Mouse (Mus musculus) adrenal gland, adult 18-20 months (tissue): ENCODE data around the gene Usp10. TPM values are rescaled to one million over a fixed set of nuclear protein-coding genes. Genes with fewer than 3 reads are reported as not detected.

Experiments used
- DNase-seq, 2 experiments: peaks; one replicate each; pipeline ENCODE4 v3.0.0; 2021 to 2022; ENCODE audit warnings: low spot score in 2 of 2
- long read RNA-seq, 2 experiments: library from polyadenylated mRNA; stranded (forward); transcript quantifications; one replicate each; pipeline ENCODE4 v2.0.0; 2021
- total RNA-seq, 2 experiments: library from RNA; stranded (reverse); gene quantifications; 1 replicate in 1 of 2; 2 replicates in 1 of 2; pipeline ENCODE4 v1.2.3; 2021

The Usp10 gene
- total RNA-seq, result 100 to 1,000 TPM; 114 to 127 TPM
- long read RNA-seq, experiment 1, transcript Usp10-202 (14 exons, 3,274 nt), result minor isoform, 15 of 71 reads
- long read RNA-seq, experiment 1, transcript Usp10-210 (14 exons, 3,726 nt), result major isoform, 34 of 71 reads
- long read RNA-seq, experiment 1, partial matches to known transcripts, result 18 of 71 reads
- long read RNA-seq, experiment 1, other reads (novel, unspliced or antisense), result 4 of 71 reads
- long read RNA-seq, experiment 2, transcript Usp10-210 (14 exons, 3,726 nt), result major isoform, 22 of 79 reads
- long read RNA-seq, experiment 2, transcript Usp10-202 (14 exons, 3,274 nt), result minor isoform, 18 of 79 reads
- long read RNA-seq, experiment 2, partial matches to known transcripts, result 34 of 79 reads
- long read RNA-seq, experiment 2, other reads (novel, unspliced or antisense), result 5 of 79 reads

GRCm38 (mm10) chr8:119909944-119910546, at the start of gene Usp10:
Gene Usp10, plus strand, starts transcription at chr8:119910360.
- no peak for DNase-seq

GRCm38 (mm10) chr8:119861706-119862389, 48.3 kb upstream of the Usp10 start, which contains the start of gene Klhl36:
Gene Klhl36, plus strand, starts transcription at chr8:119862266.
- peak; percentile 97 to 98 for DNase-seq

DNA sequence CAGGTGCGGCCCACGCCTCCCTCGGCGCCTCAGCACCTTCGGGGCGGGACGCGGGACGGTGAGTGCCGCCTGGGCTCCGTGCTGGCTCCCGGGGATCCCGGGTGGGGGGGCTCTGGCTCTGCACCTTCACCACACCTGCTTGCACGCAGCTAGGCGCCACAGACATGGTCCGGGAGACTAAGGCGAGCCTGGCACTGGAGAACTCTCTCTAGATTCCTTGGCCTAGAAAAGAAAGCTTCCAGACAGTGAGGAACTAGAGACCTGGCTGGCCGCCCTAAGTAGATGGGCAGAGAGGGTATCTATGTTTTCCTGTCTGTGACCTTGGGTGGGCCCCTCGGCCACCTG, 47.8 kb upstream of the Usp10 start:
- no peak for DNase-seq

DNA sequence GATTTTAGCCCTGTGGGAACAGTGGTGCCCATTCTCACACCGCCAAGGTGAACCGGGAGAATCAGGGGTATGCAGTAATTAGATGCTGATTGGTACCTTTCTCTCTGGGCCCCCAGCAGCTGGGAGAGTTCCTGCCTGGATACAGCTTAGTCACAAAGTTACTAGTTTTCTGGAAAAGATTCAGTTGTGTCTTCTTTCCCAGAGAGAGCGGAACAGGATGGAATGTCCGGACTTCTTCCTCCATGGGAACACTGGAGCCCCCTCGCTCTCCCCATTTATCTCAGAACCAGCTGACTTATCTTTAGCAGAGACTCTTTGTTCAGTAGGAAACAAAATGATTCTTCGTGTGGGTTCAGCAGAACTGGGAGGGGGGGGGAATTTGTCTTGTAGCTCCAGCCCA, 47.4 kb upstream of the Usp10 start:
- DNase-seq, result no peak

DNA sequence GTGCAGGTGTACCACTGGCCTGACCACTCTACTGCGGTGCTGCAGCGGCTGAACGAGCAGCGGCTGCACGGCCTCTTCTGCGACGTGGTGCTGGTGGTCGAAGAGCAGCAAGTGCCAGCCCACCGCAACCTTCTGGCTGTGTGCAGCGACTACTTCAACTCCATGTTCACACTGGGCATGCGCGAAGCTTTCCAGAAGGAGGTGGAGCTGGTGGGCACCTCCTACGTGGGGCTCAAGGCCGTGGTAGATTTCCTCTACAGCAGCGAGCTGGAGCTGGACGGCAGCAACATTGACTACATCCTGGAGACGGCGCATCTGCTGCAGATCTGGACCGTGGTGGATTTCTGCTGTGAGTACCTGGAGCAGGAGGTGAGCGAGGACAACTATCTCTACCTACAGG, 40.5 kb upstream of the Usp10 start:
- no peak for DNase-seq

DNA sequence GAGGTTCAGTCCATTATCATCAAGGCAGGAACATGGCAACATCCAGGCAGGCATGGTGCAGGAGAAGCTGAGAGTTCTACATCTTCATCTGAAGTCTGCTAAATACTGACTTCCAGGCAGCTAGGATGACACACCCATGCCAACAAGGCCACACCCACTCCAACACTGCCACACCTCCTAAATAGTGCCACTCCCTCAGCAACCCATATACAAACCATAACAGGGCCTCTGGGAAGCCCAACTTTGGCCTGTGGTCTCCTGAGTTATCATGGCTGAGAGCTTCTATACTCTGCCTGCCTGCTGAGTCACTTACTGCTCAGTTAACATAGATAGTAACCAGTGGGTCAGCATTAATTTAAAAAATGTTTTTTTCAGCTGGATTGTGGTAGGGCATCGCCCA, 37.0 kb upstream of the Usp10 start:
- DNase-seq, result no peak

- no peak for DNase-seq
Observed at GRCm38 (mm10) chr8:119881301-119881700, 28.9 kb upstream of the Usp10 start.

- DNase-seq, result no peak
Observed at GRCm38 (mm10) chr8:119881917-119882316, 28.2 kb upstream of the Usp10 start.

GRCm38 (mm10) chr8:119883281-119883680, 26.9 kb upstream of the Usp10 start:
- no peak for DNase-seq

DNA sequence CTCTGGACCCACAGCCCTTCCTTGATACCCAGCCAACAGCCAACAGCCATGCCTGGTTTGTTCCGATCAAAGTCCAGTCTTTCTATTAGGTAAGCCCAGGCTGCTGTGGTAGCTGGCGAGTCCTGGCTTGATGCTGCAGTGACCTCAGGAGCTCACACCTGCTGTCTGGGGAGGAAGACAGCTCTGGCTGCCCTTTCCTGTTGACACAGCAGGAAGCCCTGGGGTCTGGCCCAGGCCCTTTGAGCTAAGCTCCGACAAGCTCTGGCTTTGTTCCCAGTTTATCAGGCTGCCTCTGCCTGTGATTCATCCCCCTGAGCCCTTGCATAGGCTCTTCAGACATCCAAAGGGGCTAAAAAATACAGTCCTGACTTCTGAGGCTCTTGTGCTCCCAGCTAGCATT, 24.5 kb upstream of the Usp10 start:
- peak in 1 of 2 experiments; percentile 46 for DNase-seq

DNA sequence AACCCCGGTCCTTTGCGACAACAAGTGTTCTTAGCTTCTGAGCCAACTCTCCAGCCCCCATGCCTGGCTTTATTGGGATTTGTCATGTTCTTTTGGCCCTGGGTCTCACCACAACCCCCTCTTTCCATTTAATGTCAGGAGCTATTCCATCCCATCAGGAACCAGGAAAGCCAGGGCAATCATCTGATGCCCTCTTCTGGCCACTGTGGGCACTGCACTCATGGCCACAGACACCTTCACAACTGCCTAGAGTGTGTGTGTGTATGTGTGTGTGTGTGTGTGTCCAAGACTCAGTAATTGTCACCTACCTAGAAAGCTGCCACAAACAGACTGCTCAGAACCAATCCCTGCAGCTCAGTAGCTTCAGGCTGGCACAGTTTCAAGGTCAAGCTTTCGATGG, 23.0 kb upstream of the Usp10 start:
- DNase-seq, result peak; percentile 41 to 59

DNA sequence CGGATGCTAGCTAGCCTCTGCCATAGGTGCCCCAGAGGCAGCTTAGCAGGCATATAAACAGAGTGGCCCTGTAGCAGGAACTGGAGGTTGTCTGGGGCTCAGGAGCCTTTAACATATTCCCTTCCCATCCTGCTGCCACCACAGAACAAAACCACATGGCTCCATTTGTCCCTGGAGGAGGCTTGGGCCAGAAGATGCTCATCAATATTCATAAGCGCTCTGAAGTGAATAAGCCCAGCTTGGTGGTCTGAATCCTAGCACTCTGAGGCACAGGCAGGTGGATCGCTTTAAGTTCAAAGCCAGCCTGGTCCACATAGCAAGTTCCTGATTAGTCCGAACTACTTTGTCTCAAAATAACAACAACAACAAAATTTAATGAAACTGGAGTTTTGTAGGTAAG, 22.1 kb upstream of the Usp10 start:
- DNase-seq, result no peak

DNA sequence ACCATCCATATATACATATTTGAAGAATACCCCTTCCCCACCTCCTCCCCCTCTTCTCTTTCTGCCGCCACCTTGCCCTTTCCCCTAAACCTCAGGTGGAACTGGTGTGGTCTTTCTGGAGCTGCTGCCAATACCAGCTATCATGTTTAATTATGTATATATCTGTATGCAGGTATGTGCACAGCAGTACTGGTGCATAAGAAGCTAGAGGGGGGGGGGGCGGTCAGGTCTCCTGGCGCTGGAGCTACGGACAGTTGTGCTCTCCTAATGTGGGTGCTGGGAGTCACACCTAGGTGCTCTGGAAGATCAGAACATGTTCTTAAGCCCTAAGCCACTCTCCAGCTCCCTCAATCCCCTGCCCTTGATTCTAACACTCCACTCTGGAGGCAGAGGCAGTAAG, 13.1 kb upstream of the Usp10 start:
- DNase-seq, result no peak

GRCm38 (mm10) chr8:119897933-119898332, 12.2 kb upstream of the Usp10 start:
- DNase-seq, result no peak

- no peak for DNase-seq
Observed at GRCm38 (mm10) chr8:119901349-119901748, 8.8 kb upstream of the Usp10 start.

DNA sequence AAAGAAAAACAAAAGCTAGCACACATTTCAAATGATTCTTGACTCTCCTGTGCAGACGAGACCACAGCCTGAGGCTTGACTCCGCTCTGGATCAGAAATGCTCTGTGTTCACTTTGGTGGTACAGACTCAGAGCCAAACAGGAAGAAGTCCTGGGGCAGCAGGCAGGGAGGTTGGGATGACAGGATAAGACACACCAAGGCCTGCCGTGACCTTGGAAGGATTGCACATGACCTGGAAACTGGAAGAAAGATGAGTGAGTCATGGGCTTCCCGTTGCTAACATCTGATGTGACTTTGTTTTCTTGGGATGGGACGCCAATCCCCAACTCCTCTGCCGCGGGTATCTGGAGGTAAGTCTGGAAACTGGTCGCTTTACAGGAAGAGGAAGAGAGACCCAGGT, 8.2 kb upstream of the Usp10 start:
- DNase-seq, result peak in 1 of 2 experiments; percentile 43

GRCm38 (mm10) chr8:119904323-119904911, 5.7 kb upstream of the Usp10 start:
- no peak for DNase-seq

DNA sequence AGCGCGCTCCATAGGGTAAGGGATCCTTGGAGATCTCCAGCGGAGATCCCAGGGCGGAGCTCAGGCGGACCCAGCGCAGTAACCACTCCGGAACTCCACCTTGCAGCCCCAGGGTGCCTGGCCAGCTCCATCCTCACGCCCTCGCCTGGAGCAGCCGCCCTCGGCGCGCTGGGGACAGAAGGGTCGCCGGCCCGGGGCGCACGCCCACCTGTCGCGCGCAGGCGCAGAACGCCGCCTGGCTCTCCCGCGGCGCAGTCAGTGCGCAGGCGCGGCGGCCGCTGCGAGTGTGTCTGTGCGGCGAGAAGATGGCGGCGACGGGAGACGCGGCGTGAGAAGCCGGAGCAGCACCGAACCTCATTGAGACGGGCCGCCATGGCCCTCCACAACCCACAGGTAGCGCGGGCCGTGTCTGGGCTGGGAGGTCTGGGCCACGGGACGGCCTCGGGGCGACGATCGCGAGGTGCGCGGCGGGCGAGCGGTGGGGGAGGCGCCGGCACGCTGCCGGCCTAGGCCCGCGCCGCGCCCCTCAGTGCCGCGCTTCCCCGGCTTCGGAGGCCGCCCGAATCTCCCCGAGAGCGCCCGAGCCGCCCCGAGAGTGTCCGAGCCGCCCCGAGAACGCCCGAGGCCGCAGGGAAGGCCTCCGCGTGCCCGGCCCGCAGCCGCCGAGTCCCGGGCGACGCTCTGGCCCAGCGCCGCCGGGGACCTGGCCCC, 542 bp downstream of the Usp10 start, which contains the start of gene Gm20388:
Gm20388 (plus strand) TSS at position 295 of the 711 bp plus-strand sequence.
- peak; percentile 92 for DNase-seq

GRCm38 (mm10) chr8:119911258-119911962, 1.2 kb downstream of the Usp10 start:
- DNase-seq, result no peak

DNA sequence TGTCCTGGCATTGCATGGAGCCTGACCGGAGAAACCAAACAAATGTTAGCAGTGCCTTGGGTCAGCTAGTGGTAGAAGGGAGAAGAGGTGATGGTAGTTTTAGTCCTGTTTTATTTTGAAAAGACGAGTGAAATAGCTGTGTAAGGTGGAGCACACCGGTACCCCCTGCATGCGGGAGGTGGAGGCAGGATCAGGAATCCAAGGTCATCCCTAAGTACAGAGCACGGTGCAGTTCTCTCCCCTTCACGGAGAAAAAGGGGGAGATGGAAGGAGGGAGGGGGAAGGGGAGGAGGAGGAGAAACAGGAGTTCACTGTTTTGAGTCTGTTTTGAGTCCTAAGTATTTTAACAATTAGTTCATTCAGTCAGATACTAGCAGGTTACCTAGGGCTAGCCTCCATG, 2.5 kb downstream of the Usp10 start:
- no peak for DNase-seq
